Mouse (Mus musculus): ENCODE data around the gene Prima1. TPM values are rescaled to one million over a fixed set of nuclear protein-coding genes. Genes with fewer than 3 reads are reported as not detected.

The Prima1 gene
- total RNA-seq, 2 experiments from 2014 or later = 0.34 TPM; not detected in 1

- intact Hi-C loops (cut with DNase I) = no loop called here
- DNase-seq = no peak
Measured at GRCm38 (mm10) chr12:103159016-103159415, 82.9 kb downstream of the Prima1 start.

GRCm38 (mm10) chr12:103157129-103157910 lies 84.6 kb downstream of the Prima1 start:
- no peak for DNase-seq
- intact Hi-C loops (cut with DNase I) = no loop called here

DNA sequence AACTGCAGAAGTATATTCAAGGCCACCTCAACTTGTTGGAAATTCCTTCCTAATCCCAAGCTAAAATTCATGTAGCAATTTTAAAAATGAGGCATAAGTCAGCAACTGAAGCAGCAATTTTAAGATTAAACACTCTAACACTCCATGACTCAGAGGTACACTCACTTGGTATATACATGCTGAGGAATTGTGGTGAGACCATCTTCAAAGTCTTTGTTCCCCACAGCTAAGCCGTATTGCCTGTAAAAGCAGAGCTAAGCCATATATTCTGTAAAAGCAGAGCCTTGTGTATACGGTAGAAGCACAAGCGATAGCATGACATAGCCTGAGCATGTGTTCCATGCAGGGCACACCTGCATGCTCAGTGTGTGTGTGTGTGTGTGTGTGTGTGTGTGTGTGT lies 86.5 kb downstream of the Prima1 start:
- intact Hi-C loops (cut with DNase I) = no loop called here
- no peak for DNase-seq

DNA sequence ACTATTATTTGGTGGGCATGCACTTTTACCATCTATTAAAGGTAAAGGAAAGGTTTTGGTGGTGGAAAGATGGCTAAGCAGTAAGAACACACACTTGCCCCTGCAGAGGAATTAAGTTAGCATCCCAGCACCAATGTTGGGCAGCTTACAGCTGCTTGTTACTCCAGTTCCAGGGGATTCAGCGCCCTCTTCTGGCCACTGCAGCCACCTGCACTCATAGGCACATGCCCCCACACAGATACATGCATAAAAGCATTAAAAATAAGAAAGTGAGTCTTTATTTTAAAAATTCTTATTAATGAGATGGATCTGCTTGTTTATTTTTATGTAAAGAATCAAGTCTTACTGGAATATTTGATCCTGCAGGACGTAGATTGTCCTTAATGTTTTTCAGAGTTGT lies 87.0 kb downstream of the Prima1 start:
- intact Hi-C loops (cut with DNase I) = no loop called here

GRCm38 (mm10) chr12:103150247-103150646 lies 91.7 kb downstream of the Prima1 start:
- intact Hi-C loops (cut with DNase I) = no loop called here
- DNase-seq = no peak

More for the DNA sequence above, 87.0 kb downstream of the Prima1 start:
- no peak for DNase-seq

Other genes starting within 250 kb of the Prima1 start
- not detected for gene Fam181a, start 68.8 kb upstream of the Prima1 start, total RNA-seq (2021)
- 100 to 1,000 TPM; 470 to 485 TPM for gene Asb2, start 113.9 kb upstream of the Prima1 start, total RNA-seq (2021)
- 1 to 10 TPM; 3.6 to 4.0 TPM for gene Otub2, start 146.5 kb upstream of the Prima1 start, total RNA-seq (2021)
- gene 9330161L09Rik, start 165.7 kb upstream of the Prima1 start, total RNA-seq (2021) = 1 to 10 TPM in 1 of 2 experiments, under 1 TPM in 1; 0.48 to 1.3 TPM
- gene Ddx24, start 183.7 kb upstream of the Prima1 start, total RNA-seq (2021) = 10 to 100 TPM; 78.8 to 86.6 TPM
- gene Ifi27, start 192.1 kb upstream of the Prima1 start, total RNA-seq (2021) = 10 to 100 TPM; 49.7 to 84.1 TPM
- gene Ifi27l2a, start 201.5 kb upstream of the Prima1 start, total RNA-seq (2021) = 10 to 100 TPM in 1 of 2 experiments, 1 to 10 TPM in 1; 9.1 to 15.7 TPM
- gene Ifi27l2b, start 215.1 kb upstream of the Prima1 start, total RNA-seq (2021) = not detected